Mouse (Mus musculus): ENCODE results near the gene Churc1. TPM values are rescaled to one million over a fixed set of nuclear protein-coding genes. Genes with fewer than 3 reads are reported as not detected.
A peak's percentile ranks its signal among the peaks of the same experiment; 100 is the strongest.

Gene Churc1
- polyA plus RNA-seq, 1 experiment from 2014 or later: 130 TPM

DNA sequence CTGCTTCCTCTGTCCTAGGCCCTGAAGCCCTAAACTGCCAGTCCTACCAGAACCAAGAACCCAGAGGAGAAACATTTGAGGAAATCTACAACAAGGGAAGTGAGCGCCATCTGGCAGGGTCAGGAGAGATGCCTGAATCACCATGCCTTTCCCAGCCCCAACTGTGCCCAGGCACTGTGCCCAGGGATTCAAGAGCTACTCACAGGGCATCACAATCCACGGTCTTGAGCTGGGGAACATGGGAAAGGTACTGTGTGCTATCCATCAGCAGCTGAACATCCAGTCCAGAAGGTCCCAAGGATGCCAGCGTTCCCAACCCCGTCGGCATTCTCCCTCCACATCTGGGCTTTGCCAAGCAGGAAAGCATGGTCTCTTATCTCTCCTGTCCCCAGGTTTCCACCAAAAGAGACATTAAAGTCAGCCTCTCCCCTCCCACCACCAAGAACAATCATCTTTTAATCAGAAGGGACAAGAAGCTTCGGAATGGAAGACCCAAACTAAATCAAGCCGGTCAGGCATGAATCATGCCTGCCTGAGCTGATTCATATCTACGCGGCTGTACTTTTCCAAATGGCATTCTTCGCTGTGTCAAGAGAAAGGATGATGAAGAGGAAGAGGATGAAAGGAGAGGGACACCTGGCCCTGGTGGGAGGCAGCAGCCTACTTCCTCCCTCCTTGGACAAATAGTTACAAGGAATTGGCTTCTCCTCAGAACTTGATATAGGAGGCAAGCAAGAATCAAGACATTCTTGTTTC, 39.9 kb downstream of the Churc1 start:
- Histone ChIP-seq H3K4me1 (replicated peaks; ENCODE audit: control insufficient read depth, insufficient read depth, low read length) (no peaks in the 10 kb centered on the region), H3K4me2 (ENCODE audit: low read depth, low read length) (no peak overlapping the region), H3K4me3 (ENCODE audit: low read length) (no peak overlapping the region), H3K9me3 (ENCODE audit: control insufficient read depth, low read length) (no peaks in the 10 kb centered on the region), H3K27me3 (ENCODE audit: control insufficient read depth, insufficient read depth, low read depth, low read length) (no peaks in the 10 kb centered on the region), H3K9ac (ENCODE audit: low read length) (no peak overlapping the region), H3K36me3 (ENCODE audit: control insufficient read depth, insufficient read depth, low read length) (no peaks in the 10 kb centered on the region), H3K27ac (ENCODE audit: low read length) (no peak overlapping the region)
- no peak for ATAC-seq (ENCODE audit: low read depth)
- WGBS: 82% methylated on average over 10 of the region's 10 CpGs

- Histone ChIP-seq H3K9me3 (ENCODE audit: control insufficient read depth, low read length) (no peaks in the 10 kb centered on the region), H3K27me3 (ENCODE audit: control insufficient read depth, insufficient read depth, low read depth, low read length) (no peaks in the 10 kb centered on the region), H3K27ac (ENCODE audit: low read length) (no peak overlapping the region), H3K9ac (ENCODE audit: low read length) (no peak overlapping the region), H3K4me1 (replicated peaks; ENCODE audit: control insufficient read depth, insufficient read depth, low read length) (no peaks in the 10 kb centered on the region), H3K4me2 (ENCODE audit: low read depth, low read length) (no peak overlapping the region), H3K36me3 (ENCODE audit: control insufficient read depth, insufficient read depth, low read length) (no peaks in the 10 kb centered on the region), H3K4me3 (ENCODE audit: low read length) (no peak overlapping the region)
- no peak for ATAC-seq (ENCODE audit: low read depth)
- 71% methylated on average over 10 of the region's 10 CpGs for WGBS
Measured at GRCm38 (mm10) chr12:76807796-76808195, 42.5 kb downstream of the Churc1 start.

DNA sequence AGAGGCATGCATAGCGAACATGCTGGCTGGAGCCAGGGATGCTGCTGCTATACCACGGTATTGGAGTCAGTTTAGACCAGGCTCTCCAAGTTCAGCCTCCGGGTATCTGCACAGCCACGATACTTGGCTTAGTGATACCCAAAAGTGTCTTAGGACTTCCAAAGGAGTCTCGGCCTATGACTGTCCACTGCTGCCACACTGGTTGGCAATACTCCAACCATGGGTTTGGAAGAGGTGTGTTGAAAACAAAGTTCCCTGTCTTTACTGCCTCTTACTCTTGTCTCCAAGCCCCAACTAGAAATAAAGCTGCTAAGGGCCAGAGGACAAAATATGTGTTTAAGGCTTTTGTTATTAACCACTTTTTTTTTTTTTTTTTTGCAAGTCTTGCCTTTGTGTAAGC, 45.2 kb downstream of the Churc1 start:
- H3K36me3 ChIP-seq (ENCODE audit: control insufficient read depth, insufficient read depth, low read length): no peaks in the 10 kb centered on the region
- 72% methylated on average over 5 of the region's 5 CpGs for WGBS
- no peak for ATAC-seq (ENCODE audit: low read depth)
- H3K27ac ChIP-seq (ENCODE audit: low read length): no peak overlapping the region
- H3K27me3 ChIP-seq (ENCODE audit: control insufficient read depth, insufficient read depth, low read depth, low read length): no peaks in the 10 kb centered on the region
- H3K9me3 ChIP-seq (ENCODE audit: control insufficient read depth, low read length): no peaks in the 10 kb centered on the region
- H3K4me2 ChIP-seq (ENCODE audit: low read depth, low read length): no peak overlapping the region
- no peaks in the 10 kb centered on the region; the same call in 1 of the 2 replicates for H3K4me1 ChIP-seq (replicated peaks; ENCODE audit: control insufficient read depth, insufficient read depth, low read length)
- H3K9ac ChIP-seq (ENCODE audit: low read length): no peak overlapping the region
- no peak overlapping the region for H3K4me3 ChIP-seq (ENCODE audit: low read length)

DNA sequence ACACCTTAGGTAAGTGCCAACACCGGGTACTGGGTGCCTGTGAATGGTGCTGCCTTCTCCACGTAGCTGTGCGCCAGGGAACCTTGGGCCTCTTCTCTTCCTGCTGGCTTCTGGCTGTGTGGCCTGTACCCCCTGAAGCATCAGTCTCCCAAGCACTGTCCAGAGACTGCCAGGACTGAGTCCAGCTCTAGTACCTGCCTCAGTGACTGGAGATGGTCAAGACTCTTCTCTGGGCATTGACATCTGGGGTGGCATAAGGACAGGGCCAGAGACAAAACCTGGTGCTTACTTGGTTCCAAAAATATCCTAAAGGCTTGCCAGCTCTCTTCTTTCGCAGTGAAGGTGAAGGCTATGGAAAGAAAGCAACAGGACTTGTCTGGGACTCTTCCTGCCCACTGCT, 45.7 kb downstream of the Churc1 start:
- H3K9ac ChIP-seq (ENCODE audit: low read length): no peak overlapping the region
- H3K27me3 ChIP-seq (ENCODE audit: control insufficient read depth, insufficient read depth, low read depth, low read length): no peaks in the 10 kb centered on the region
- WGBS: 91% methylated on average over 4 of the region's 4 CpGs
- no peaks in the 10 kb centered on the region; the same call in 1 of the 2 replicates for H3K4me1 ChIP-seq (replicated peaks; ENCODE audit: control insufficient read depth, insufficient read depth, low read length)
- H3K4me2 ChIP-seq (ENCODE audit: low read depth, low read length): no peak overlapping the region
- no peak overlapping the region for H3K27ac ChIP-seq (ENCODE audit: low read length)
- ATAC-seq (ENCODE audit: low read depth): no peak
- no peak overlapping the region for H3K4me3 ChIP-seq (ENCODE audit: low read length)
- no peaks in the 10 kb centered on the region for H3K9me3 ChIP-seq (ENCODE audit: control insufficient read depth, low read length)
- no peaks in the 10 kb centered on the region for H3K36me3 ChIP-seq (ENCODE audit: control insufficient read depth, insufficient read depth, low read length)

GRCm38 (mm10) chr12:76813543-76813942, 48.2 kb downstream of the Churc1 start:
- no peaks in the 10 kb centered on the region for H3K36me3 ChIP-seq (ENCODE audit: control insufficient read depth, insufficient read depth, low read length)
- no peaks in the 10 kb centered on the region for H3K27me3 ChIP-seq (ENCODE audit: control insufficient read depth, insufficient read depth, low read depth, low read length)
- H3K4me3 ChIP-seq (ENCODE audit: low read length): no peak overlapping the region
- H3K4me2 ChIP-seq (ENCODE audit: low read depth, low read length): no peak overlapping the region
- H3K9ac ChIP-seq (ENCODE audit: low read length): no peak overlapping the region
- 59% methylated on average over 10 of the region's 10 CpGs for WGBS
- no peak overlapping the region for H3K27ac ChIP-seq (ENCODE audit: low read length)
- peaks cover 14% of the 10 kb centered on the region for H3K4me1 ChIP-seq (replicated peaks; ENCODE audit: control insufficient read depth, insufficient read depth, low read length)
- H3K9me3 ChIP-seq (ENCODE audit: control insufficient read depth, low read length): no peaks in the 10 kb centered on the region
- no peak for ATAC-seq (ENCODE audit: low read depth)

DNA sequence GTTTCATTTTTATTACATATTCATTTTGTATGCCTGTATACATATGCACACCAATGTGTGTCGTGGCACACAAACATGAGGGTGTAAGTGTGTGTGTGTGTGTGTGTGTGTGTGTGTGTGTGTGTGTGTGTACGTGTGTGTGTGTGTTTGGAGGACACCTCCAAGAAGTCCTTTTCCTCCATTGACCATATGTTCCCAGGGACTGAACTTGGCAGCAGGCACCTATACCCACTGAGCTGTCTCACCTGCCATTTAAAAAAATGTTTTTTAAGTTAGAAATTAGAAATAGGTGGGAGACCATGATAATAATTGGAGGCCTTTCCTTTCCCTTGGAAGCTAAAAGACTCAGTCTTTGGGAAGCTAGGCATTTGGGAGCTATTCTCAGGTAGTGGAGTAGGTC, 48.8 kb downstream of the Churc1 start:
- ATAC-seq (ENCODE audit: low read depth): no peak
- Histone ChIP-seq H3K4me1 (replicated peaks; ENCODE audit: control insufficient read depth, insufficient read depth, low read length) (peaks cover 15% of the 10 kb centered on the region), H3K27me3 (ENCODE audit: control insufficient read depth, insufficient read depth, low read depth, low read length) (no peaks in the 10 kb centered on the region), H3K27ac (ENCODE audit: low read length) (no peak overlapping the region), H3K36me3 (ENCODE audit: control insufficient read depth, insufficient read depth, low read length) (no peaks in the 10 kb centered on the region), H3K9ac (ENCODE audit: low read length) (no peak overlapping the region), H3K4me3 (ENCODE audit: low read length) (no peak overlapping the region), H3K4me2 (ENCODE audit: low read depth, low read length) (no peak overlapping the region), H3K9me3 (ENCODE audit: control insufficient read depth, low read length) (no peaks in the 10 kb centered on the region)
- 85% methylated on average over 2 of the region's 2 CpGs for WGBS

- Histone ChIP-seq H3K4me3 (ENCODE audit: low read length) (no peak overlapping the region), H3K4me2 (ENCODE audit: low read depth, low read length) (no peak overlapping the region), H3K9me3 (ENCODE audit: control insufficient read depth, low read length) (no peaks in the 10 kb centered on the region), H3K27ac (ENCODE audit: low read length) (no peak overlapping the region), H3K9ac (ENCODE audit: low read length) (no peak overlapping the region), H3K27me3 (ENCODE audit: control insufficient read depth, insufficient read depth, low read depth, low read length) (no peaks in the 10 kb centered on the region), H3K4me1 (replicated peaks; ENCODE audit: control insufficient read depth, insufficient read depth, low read length) (peaks cover 38% of the 10 kb centered on the region), H3K36me3 (ENCODE audit: control insufficient read depth, insufficient read depth, low read length) (no peaks in the 10 kb centered on the region)
- no peak for ATAC-seq (ENCODE audit: low read depth)
- WGBS: 36% methylated on average over 4 of the region's 4 CpGs
Measured at GRCm38 (mm10) chr12:76816720-76817119, 51.4 kb downstream of the Churc1 start.

DNA sequence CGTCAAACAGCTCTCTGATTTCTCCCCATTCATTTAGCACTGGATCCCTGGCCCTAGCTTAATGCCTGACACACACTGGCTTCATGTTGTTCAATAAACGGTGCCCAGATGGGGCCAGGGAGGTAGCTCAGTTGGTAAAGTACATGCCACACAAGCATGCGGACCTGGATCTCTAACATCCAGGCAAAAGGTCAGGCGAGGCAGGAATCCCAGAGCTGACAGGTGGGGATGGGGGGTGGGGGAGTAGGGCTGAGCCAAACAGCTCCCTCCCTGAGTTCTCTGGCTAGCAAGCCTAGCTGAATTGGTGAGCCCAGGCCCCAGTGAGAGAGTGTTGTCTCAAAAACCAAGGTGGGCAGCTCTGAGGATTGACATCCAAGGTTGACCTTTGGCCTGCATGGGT, 51.8 kb downstream of the Churc1 start:
- no peaks in the 10 kb centered on the region; the same call in 1 of the 2 replicates for H3K27me3 ChIP-seq (ENCODE audit: control insufficient read depth, insufficient read depth, low read depth, low read length)
- no peaks in the 10 kb centered on the region for H3K9me3 ChIP-seq (ENCODE audit: control insufficient read depth, low read length)
- H3K4me2 ChIP-seq (ENCODE audit: low read depth, low read length): no peak overlapping the region
- peaks cover 41% of the 10 kb centered on the region for H3K4me1 ChIP-seq (replicated peaks; ENCODE audit: control insufficient read depth, insufficient read depth, low read length)
- H3K9ac ChIP-seq (ENCODE audit: low read length): no peak overlapping the region
- H3K4me3 ChIP-seq (ENCODE audit: low read length): no peak overlapping the region
- H3K27ac ChIP-seq (ENCODE audit: low read length): peak overlapping the region; percentile 94
- 44% methylated on average over 4 of the region's 4 CpGs for WGBS
- H3K36me3 ChIP-seq (ENCODE audit: control insufficient read depth, insufficient read depth, low read length): no peaks in the 10 kb centered on the region
- no peak for ATAC-seq (ENCODE audit: low read depth)

DNA sequence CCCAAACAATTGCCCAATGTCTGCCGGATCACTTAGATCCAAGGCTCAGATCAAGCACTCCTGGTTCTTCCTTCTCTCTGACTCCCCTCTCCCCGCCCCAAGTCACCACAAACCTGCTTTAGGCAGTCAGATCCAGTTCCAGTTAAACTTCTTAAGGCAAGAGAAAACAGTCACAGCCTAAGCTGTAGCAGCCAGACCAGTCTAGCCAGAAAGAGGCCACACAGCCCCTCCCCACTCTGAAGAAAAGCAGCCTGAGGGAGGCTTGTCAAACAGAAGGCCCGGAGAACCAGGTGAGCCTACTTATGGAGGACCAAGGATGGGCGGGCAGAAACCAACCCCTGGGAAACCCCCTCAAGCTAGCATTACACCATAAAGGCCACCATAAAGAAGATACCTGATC, 52.8 kb downstream of the Churc1 start:
- Histone ChIP-seq H3K27me3 (ENCODE audit: control insufficient read depth, insufficient read depth, low read depth, low read length) (no peaks in the 10 kb centered on the region; the same call in 1 of the 2 replicates), H3K27ac (ENCODE audit: low read length) (peak overlapping the region; percentile 94), H3K36me3 (ENCODE audit: control insufficient read depth, insufficient read depth, low read length) (no peaks in the 10 kb centered on the region), H3K4me2 (ENCODE audit: low read depth, low read length) (0 out of 2 replicates have a peak overlapping the region, but pooled peaks have one; percentile 16), H3K9me3 (ENCODE audit: control insufficient read depth, low read length) (no peaks in the 10 kb centered on the region), H3K4me1 (replicated peaks; ENCODE audit: control insufficient read depth, insufficient read depth, low read length) (peaks cover 44% of the 10 kb centered on the region), H3K4me3 (ENCODE audit: low read length) (no peak overlapping the region), H3K9ac (ENCODE audit: low read length) (peak overlapping the region; percentile 2; the same call in 1 of the 2 replicates)
- peak; percentile 78 for ATAC-seq (ENCODE audit: low read depth)
- WGBS: 38% methylated on average over 4 of the region's 4 CpGs

All from lung, embryonic 16.5 days (tissue).